Mouse (Mus musculus) MEL (cell line): ENCODE data around the gene Duoxa2.

Experiments
- BHLHE40 ChIP-seq: IDR thresholded peaks from 2 replicates; pipeline ENCODE4 v1.6.1; 2012; ENCODE audit warnings: low read depth, mild to moderate bottlenecking, inconsistent platforms, low read length, improper control_type of control experiment, borderline replicate concordance
- CTCF ChIP-seq, 3 experiments: IDR thresholded peaks in 2 of 3; conservative IDR thresholded peaks in 1 of 3; 2 replicates each; pipeline ENCODE4 v1.5.1; 2011 to 2012; ENCODE audit warnings: low read length in 3 of 3, low read depth in 2 of 3, mild to moderate bottlenecking in 2 of 3, improper control_type of control experiment in 1 of 3, inconsistent platforms in 1 of 3, mixed read lengths in 1 of 3, moderate library complexity in 1 of 3; ENCODE audit not compliant: control insufficient read depth in 1 of 3, insufficient read depth in 1 of 3, poor library complexity in 1 of 3, severe bottlenecking in 1 of 3
- ELF1 ChIP-seq: IDR thresholded peaks from 2 replicates; pipeline ENCODE4 v1.6.1; 2014; ENCODE audit warnings: low read depth, mild to moderate bottlenecking, inconsistent platforms, low read length, improper control_type of control experiment, moderate library complexity
- EP300 ChIP-seq, 2 experiments: IDR thresholded peaks; 2 replicates each; pipeline ENCODE4 v1.6.1; 2011; ENCODE audit warnings: improper control_type of control experiment in 2 of 2, low read length in 2 of 2, low read depth in 1 of 2, mild to moderate bottlenecking in 1 of 2
- GATA1 ChIP-seq: IDR thresholded peaks from 2 replicates; pipeline ENCODE4 v1.6.1; 2011; ENCODE audit warnings: low read depth, low read length, improper control_type of control experiment
- KAT2A ChIP-seq: conservative IDR thresholded peaks from 2 replicates; pipeline ENCODE4 v1.6.1; 2012; ENCODE audit warnings: low read depth, low read length, improper control_type of control experiment, inconsistent platforms
- MEF2A ChIP-seq: IDR thresholded peaks from 2 replicates; pipeline ENCODE4 v1.6.1; 2014; ENCODE audit warnings: low read depth, mild to moderate bottlenecking, inconsistent platforms, low read length, improper control_type of control experiment; ENCODE audit not compliant: poor library complexity, insufficient replicate concordance, severe bottlenecking; ENCODE audit errors: extremely low read depth
- MXI1 ChIP-seq: IDR thresholded peaks from 2 replicates; pipeline ENCODE4 v1.6.1; 2011; ENCODE audit warnings: mild to moderate bottlenecking, low read depth, low read length, improper control_type of control experiment
- POLR2A ChIP-seq, 2 experiments: IDR thresholded peaks; 2 replicates each; pipeline ENCODE4 v1.6.1; 2011 to 2012; ENCODE audit warnings: low read length in 2 of 2, mild to moderate bottlenecking in 2 of 2, control low read depth in 1 of 2, improper control_type of control experiment in 1 of 2, low read depth in 1 of 2, moderate library complexity in 1 of 2; ENCODE audit not compliant: control insufficient read depth in 1 of 2, insufficient read depth in 1 of 2, poor library complexity in 1 of 2
- USF1 ChIP-seq: IDR thresholded peaks from 2 replicates; pipeline ENCODE4 v1.6.1; 2014; ENCODE audit warnings: low read depth, mild to moderate bottlenecking, inconsistent platforms, low read length, improper control_type of control experiment, moderate library complexity

GRCm38 (mm10) chr2:122294916-122295315 lies 3.8 kb upstream of the Duoxa2 start:
- TF ChIP-seq POLR2A (IDR thresholded peaks at IDR 0.05; ENCODE audit: control insufficient read depth in 1 of 2, insufficient read depth in 1 of 2, low read depth in 1 of 2, low read length in 2 of 2, poor library complexity in 1 of 2) (no peak), MXI1 (no peak), ELF1 (no peak), MEF2A (no peak), CTCF (IDR thresholded peaks at IDR 0.05 in 2 of 3, conservative IDR thresholded peaks at IDR 0.05 in 1 of 3; ENCODE audit: control insufficient read depth in 1 of 3, insufficient read depth in 1 of 3, low read depth in 2 of 3, low read length in 3 of 3, poor library complexity in 1 of 3, severe bottlenecking in 1 of 3) (no peak), EP300 (IDR thresholded peaks at IDR 0.05; ENCODE audit: low read depth in 1 of 2, low read length in 2 of 2) (no peak), GATA1 (no peak), USF1 (no peak), KAT2A (no peak), BHLHE40 (no peak)
